Mouse (Mus musculus): Measurements from ENCODE around the gene Pomp. TPM values are rescaled to one million over a fixed set of nuclear protein-coding genes. Genes with fewer than 3 reads are reported as not detected.

Pomp gene
- total RNA-seq, 1 experiment from 2014 or later, result 42.2 TPM

Other genes with a start within 250 kb of the Pomp start
- 0.93 and 1.1 TPM in 2 replicates for gene Flt1, start 134.4 kb upstream of the Pomp start, total RNA-seq (2017)
- 10.2 and 16.6 TPM in 2 replicates for gene Slc46a3, start 34.4 kb downstream of the Pomp start, total RNA-seq (2017)
- gene Mtus2, start 96.9 kb downstream of the Pomp start, total RNA-seq (2017), result 2.8 and 3.0 TPM in 2 replicates